Mouse (Mus musculus) hindbrain, embryonic 11.5 days (tissue): ENCODE data around the gene Fam57b. TPM values are rescaled to one million over a fixed set of nuclear protein-coding genes. Genes with fewer than 3 reads are reported as not detected.

Experiments used
- ATAC-seq: fragments of 200-750 bp; cut with Nextera tagmentation; 2 replicates; pipeline ENCODE4 v1.8.0; 2017; ENCODE audit warnings: mild to moderate bottlenecking, moderate TSS enrichment, moderate library complexity; ENCODE audit not compliant: low FRiP score
- DNase-seq: peaks from one replicate; pipeline ENCODE4 v3.0.0-alpha.2; 2015; ENCODE audit warnings: low spot score
- H3K27ac ChIP-seq: fragments of 300-500 bp; sonication (generic); 2 replicates; pipeline ENCODE4 v1.5.1; 2014; ENCODE audit warnings: mild to moderate bottlenecking, low read depth, low read length
- H3K27me3 ChIP-seq: fragments of 300-500 bp; sonication (generic); 2 replicates; pipeline ENCODE4 v1.6.1; 2014; ENCODE audit warnings: mild to moderate bottlenecking, low read length, moderate library complexity, mixed read lengths; ENCODE audit not compliant: control insufficient read depth, insufficient read depth
- H3K36me3 ChIP-seq: fragments of 300-500 bp; sonication (generic); 2 replicates; pipeline ENCODE4 v1.6.1; 2014; ENCODE audit warnings: mild to moderate bottlenecking, low read length, moderate library complexity, mixed read lengths; ENCODE audit not compliant: control insufficient read depth, insufficient read depth
- H3K4me1 ChIP-seq: fragments of 300-500 bp; sonication (generic); replicated peaks from 2 replicates; pipeline ENCODE4 v1.6.1; 2014; ENCODE audit warnings: low read length, mixed read lengths; ENCODE audit not compliant: control insufficient read depth, insufficient read depth
- H3K4me2 ChIP-seq: fragments of 300-500 bp; sonication (generic); replicated peaks from 2 replicates; pipeline ENCODE4 v1.6.1; 2014; ENCODE audit warnings: mild to moderate bottlenecking, low read depth, low read length
- H3K4me3 ChIP-seq: fragments of 300-500 bp; sonication (generic); 2 replicates; pipeline ENCODE4 v1.5.1; 2014; ENCODE audit warnings: low read depth, low read length
- H3K9ac ChIP-seq: fragments of 300-500 bp; sonication (generic); 2 replicates; pipeline ENCODE4 v1.6.1; 2014; ENCODE audit warnings: low read depth, low read length
- H3K9me3 ChIP-seq: fragments of 300-500 bp; sonication (generic); 2 replicates; pipeline ENCODE4 v1.6.1; 2016; ENCODE audit warnings: low read length; ENCODE audit not compliant: control insufficient read depth
- WGBS: fragments of 180-500 bp; shearing (Covaris S2); extraction: QIAGEN DNeasy Blood & Tissue Kit; methylation state at CpG from one replicate; pipeline ENCODE4 v1.1.7; 2014; 5-methylcytosine and 5-hydroxymethylcytosine counted together
- polyA plus RNA-seq: library from polyadenylated mRNA; unstranded; fragments of >200 nt; fragmentation: Nextera tagmentation; extraction: Ambion mirVana; gene quantifications from 2 replicates; pipeline ENCODE4 v1.2.1, GENCODE M21; 2014

Gene Fam57b
- polyA plus RNA-seq, result 14.6 and 16.3 TPM in 2 replicates

DNA sequence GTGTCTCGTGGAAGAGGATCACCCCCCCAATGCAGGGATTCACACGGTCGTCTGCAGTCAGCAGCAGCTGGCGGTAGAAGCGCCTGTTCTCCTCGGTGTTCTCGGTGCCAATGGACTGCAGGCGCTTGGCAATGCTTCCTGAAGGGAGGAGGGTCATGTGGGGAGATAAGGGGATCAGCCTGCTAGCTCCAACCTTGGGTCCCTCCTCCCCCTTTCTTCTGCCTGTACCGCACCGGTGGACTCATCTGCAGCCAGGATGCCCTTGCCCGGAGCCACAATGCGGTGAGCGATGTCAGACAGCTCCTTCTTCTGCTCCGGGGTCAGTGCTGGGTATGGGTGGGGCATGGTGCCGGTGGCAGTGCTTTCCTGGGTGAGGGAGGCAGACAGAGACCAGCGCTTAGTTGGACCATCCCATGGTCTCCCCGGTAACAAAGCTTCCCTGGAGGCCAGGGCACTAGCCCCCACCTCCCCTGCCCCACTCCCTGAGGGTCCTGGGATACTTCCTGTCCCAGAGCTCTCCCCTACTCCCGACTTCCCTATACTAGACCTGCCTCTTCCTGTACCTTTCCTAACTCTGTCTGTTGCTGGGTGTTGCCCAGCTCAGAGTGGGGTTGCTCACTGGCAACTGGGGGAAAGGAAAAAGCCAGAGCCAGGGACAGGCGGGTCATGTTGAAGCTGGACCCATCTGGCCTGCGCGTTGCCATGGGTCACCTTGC is at the start of gene Fam57b:
Fam57b (plus strand) TSS at position 258 of the 716 bp plus-strand sequence.
- DNase-seq (no peak), ATAC-seq (no peak)
- Histone ChIP-seq H3K36me3 (0 out of 2 replicates have a peak, but pooled peaks cover 3% of the 10 kb centered on the region), H3K4me1 (peaks cover 2% of the 10 kb centered on the region), H3K4me2 (peak within 1 kb of the TSS; percentile 89), H3K4me3 (peak within 1 kb of the TSS; percentile 75), H3K27me3 (no peaks in the 10 kb centered on the region), H3K9ac (peak within 1 kb of the TSS; percentile 88), H3K9me3 (no peaks in the 10 kb centered on the region), H3K27ac (peak within 1 kb of the TSS; percentile 88)
- 35% methylated on average over 21 of the region's 21 CpGs for WGBS

DNA sequence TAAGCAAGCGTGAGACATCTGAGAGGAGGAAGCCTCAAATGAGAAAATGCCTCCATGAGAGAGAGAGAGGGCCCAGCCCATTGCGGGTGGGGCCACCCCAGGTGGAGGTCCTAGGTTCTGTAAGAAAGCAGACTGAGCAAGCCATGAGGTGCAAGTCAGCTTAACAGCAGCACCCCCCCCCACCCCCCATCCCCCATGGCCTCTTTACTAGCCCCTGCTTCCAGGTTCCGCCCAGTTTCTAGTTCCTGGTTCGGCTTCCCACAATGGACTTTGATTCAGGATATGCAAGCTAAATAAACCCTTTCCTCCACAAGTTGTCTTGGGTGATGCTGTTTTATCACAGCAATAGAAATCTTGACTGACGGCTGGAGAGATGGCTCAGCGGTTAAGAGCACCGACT is 48.6 kb upstream of the Fam57b start:
- H3K4me1 ChIP-seq, result no peaks in the 10 kb centered on the region
- no peak overlapping the region for H3K27ac ChIP-seq
- 83% methylated on average over 7 of the region's 7 CpGs for WGBS
- ATAC-seq (no peak), DNase-seq (no peak)
- H3K9me3 ChIP-seq, result no peaks in the 10 kb centered on the region
- H3K9ac ChIP-seq, result no peak overlapping the region
- no peak overlapping the region for H3K4me2 ChIP-seq
- no peaks in the 10 kb centered on the region for H3K36me3 ChIP-seq
- H3K27me3 ChIP-seq, result no peaks in the 10 kb centered on the region
- H3K4me3 ChIP-seq, result no peak overlapping the region

DNA sequence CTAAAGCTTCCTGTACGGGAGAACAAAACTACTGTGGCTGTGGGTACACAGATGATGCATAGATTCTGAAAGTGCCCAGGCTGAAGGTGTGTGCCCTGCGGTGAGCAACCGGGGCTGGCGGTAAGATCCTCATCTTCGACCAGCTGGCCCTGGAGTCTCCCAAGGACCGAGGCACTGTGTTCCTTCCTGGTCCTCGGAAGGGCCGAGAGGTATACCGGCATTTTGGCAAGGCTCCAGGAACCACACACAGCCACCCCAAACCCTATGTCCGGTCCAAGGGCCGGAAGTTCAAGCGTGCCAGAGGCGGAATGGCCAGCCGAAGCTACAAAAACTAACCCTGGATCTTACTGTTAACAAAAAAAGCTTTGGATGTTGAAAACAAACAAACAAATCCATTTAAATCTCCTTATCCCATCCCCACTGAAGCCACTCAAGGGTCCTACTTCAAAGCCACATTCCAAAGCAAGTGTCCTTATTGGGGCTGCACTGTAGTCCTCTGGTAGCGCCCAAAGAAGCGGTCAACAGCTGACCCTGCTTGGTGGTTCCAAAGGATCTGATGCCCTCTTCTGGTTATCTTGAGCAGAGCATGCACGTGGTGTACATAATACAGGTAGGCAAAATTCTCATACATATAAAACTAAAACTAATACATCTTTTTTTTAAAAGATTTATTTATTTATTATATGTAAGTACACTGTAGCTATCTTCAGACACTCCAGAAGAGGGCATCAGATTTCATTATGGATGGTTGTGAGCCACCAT is 47.7 kb upstream of the Fam57b start:
- Histone ChIP-seq H3K4me2 (no peak overlapping the region), H3K27me3 (no peaks in the 10 kb centered on the region), H3K9ac (no peak overlapping the region), H3K9me3 (no peaks in the 10 kb centered on the region), H3K36me3 (no peaks in the 10 kb centered on the region), H3K4me3 (no peak overlapping the region), H3K27ac (no peak overlapping the region), H3K4me1 (no peaks in the 10 kb centered on the region)
- ATAC-seq (no peak), DNase-seq (no peak)
- 96% methylated on average over 17 of the region's 17 CpGs for WGBS

DNA sequence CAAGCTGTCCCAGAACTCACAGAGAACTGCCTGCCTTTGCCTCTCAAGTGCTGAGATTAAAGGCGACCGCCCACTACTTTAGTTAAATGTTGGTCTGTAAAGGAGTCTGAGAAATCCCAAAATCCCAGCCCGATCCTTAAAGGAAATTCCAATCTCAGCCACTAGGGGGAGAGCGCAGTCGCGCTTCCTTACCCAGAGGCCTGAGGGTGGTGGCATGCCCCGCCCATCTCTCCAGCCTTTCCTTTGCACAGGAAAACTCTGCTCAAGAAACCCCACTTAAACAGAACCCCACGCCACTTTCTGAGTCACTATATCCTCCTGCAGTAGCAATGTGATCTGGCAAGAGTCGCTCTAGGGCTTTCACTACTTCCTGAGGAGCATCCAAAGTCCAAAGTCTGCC is 42.6 kb upstream of the Fam57b start:
- Histone ChIP-seq H3K9me3 (no peaks in the 10 kb centered on the region), H3K4me3 (no peak overlapping the region), H3K36me3 (no peaks in the 10 kb centered on the region), H3K9ac (peak overlapping the region; percentile 17; the same call in 1 of the 2 replicates), H3K4me1 (no peaks in the 10 kb centered on the region; the same call in 1 of the 2 replicates), H3K4me2 (no peak overlapping the region), H3K27ac (no peak overlapping the region), H3K27me3 (no peaks in the 10 kb centered on the region)
- peak; percentile 94 for DNase-seq
- 3% methylated on average over 9 of the region's 9 CpGs for WGBS
- peak; percentile 47; the same call in 1 of the 2 replicates for ATAC-seq

DNA sequence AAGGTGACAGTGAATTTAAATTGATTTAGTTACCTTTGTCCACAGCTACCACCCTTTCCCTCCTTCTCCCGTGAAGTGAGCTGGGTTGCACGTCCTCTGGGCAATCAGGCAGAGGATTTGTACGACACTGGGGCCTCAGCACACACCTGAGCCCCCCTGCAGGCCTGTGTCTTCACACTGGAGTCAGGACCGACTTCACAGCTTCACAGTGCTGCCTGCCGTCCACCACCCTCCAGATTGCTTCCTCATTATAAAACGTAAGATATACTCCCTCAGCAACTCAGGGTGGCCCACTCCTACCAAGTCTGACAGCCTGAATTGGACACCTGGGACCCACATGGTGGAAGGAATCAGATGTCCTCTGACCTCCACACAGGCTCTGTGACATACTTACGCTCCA is 38.9 kb upstream of the Fam57b start:
- no peaks in the 10 kb centered on the region for H3K36me3 ChIP-seq
- no peak overlapping the region for H3K4me2 ChIP-seq
- H3K27ac ChIP-seq, result no peak overlapping the region
- H3K4me1 ChIP-seq, result peaks cover 10% of the 10 kb centered on the region
- DNase-seq (no peak), ATAC-seq (0 out of 2 replicates have a peak, but pooled peaks have one; percentile 5)
- 0 out of 2 replicates have a peak overlapping the region, but pooled peaks have one; percentile 4 for H3K9ac ChIP-seq
- no peaks in the 10 kb centered on the region for H3K9me3 ChIP-seq
- no peaks in the 10 kb centered on the region for H3K27me3 ChIP-seq
- no peak overlapping the region for H3K4me3 ChIP-seq
- 62% methylated on average over 7 of the region's 7 CpGs for WGBS

DNA sequence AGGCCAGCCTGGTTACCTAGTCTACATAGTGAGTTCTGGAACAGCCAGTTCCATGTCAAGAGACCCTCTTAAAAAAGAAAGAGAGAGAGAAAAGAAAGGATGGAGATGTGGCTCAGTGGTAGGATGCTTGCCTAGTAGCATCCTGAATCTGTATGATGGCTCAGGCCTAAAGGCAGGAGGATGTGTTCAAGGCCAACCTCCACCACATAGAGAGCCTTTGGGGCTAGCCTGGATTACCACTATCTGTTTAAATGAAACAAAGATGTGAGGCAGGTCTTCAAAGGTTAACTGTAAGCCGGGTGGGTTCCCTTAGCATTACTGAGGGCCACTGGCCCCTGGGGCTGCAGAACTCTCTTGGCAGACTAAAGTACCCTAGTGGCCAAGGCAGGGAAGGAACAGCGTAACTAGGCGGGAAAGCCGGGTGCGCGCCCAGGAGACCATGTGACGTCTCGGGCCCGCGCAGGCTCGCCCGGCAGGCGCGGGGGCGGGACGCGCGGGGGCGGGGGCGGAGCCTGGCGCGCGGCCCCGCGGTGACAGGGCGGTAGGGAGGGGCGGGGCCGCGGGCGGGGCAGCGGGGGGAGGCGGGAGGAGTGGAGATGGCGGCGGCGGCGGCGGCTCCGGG is 38.3 kb upstream of the Fam57b start, which contains the start of gene Mapk3:
Mapk3 (plus strand) TSS at position 552 of the 622 bp plus-strand sequence.
- Histone ChIP-seq H3K4me3 (peak within 1 kb of the TSS; percentile 70), H3K27ac (peak within 1 kb of the TSS; percentile 80), H3K9me3 (no peaks in the 10 kb centered on the region), H3K4me2 (peak within 1 kb of the TSS; percentile 92), H3K36me3 (no peaks in the 10 kb centered on the region), H3K9ac (peak within 1 kb of the TSS; percentile 89), H3K27me3 (no peaks in the 10 kb centered on the region), H3K4me1 (peaks cover 10% of the 10 kb centered on the region)
- ATAC-seq, result peak; percentile 73
- WGBS, result under 1% methylated on average over 26 of the region's 38 CpGs
- peak; percentile 92 for DNase-seq

DNA sequence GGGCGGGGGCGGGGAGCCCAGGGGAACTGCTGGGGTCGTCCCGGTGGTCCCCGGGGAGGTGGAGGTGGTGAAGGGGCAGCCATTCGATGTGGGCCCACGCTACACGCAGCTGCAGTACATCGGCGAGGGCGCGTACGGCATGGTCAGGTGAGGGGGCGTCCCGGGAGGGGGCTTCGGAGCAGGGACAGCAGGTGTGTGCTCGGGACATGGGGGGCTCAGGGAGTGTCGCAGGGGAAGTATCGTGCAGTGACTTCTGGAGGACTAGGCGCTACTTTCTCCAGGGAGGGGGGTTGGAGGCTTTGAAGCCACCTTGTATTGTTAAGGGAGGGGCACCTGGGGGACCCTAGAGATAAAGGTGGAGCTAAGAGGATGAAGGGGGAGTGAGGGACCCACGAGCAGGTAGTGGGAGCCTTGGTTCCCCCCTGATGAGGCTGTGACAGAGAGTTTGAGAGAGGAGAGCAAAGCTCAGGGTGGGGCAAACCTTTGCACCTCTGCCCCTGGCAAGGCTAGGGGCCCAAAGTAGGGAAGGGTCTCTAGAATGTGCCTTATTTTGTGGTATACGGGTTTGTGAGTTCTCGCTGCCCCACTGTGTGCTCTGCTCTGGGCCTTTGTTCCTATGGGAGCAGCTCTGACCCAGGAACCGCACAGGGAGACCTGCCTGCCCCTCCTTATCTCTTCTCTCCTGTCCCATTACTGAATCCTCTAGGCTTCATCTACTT is 37.6 kb upstream of the Fam57b start:
- peak overlapping the region; percentile 92 for H3K4me2 ChIP-seq
- H3K9me3 ChIP-seq, result no peaks in the 10 kb centered on the region
- H3K9ac ChIP-seq, result peak overlapping the region; percentile 89
- peak overlapping the region; percentile 70 for H3K4me3 ChIP-seq
- WGBS, result under 1% methylated on average over 24 of the region's 24 CpGs
- peak overlapping the region; percentile 80 for H3K27ac ChIP-seq
- H3K36me3 ChIP-seq, result no peaks in the 10 kb centered on the region
- no peaks in the 10 kb centered on the region for H3K27me3 ChIP-seq
- peak; percentile 72 for ATAC-seq
- H3K4me1 ChIP-seq, result peaks cover 10% of the 10 kb centered on the region
- DNase-seq, result peak; percentile 37

DNA sequence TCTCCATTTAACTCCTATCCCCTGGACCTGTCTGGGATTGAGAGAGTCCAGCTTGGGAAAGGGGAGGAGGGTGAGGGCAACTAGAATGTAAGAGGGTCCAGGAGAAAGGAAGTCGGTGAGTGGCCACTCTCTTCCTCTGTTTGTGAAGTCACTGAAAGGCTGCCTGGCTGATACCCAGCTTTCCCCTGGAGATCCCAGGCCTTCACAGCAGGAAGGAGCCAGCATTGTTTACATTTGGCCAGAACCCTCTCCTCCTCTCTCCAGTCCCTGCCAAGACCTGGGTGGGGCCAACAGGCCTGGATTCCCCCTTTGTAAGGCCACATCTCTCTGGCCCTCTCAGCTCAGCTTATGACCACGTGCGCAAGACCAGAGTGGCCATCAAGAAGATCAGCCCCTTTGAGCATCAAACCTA is 37.1 kb upstream of the Fam57b start:
- H3K9me3 ChIP-seq, result no peaks in the 10 kb centered on the region
- H3K4me2 ChIP-seq, result peak overlapping the region; percentile 92
- H3K36me3 ChIP-seq, result no peaks in the 10 kb centered on the region
- peak overlapping the region; percentile 70 for H3K4me3 ChIP-seq
- no peaks in the 10 kb centered on the region for H3K27me3 ChIP-seq
- 19% methylated on average over 3 of the region's 3 CpGs for WGBS
- H3K4me1 ChIP-seq, result peaks cover 10% of the 10 kb centered on the region
- ATAC-seq (peak; percentile 5; the same call in 1 of the 2 replicates), DNase-seq (peak; percentile 28)
- peak overlapping the region; percentile 80 for H3K27ac ChIP-seq
- H3K9ac ChIP-seq, result peak overlapping the region; percentile 89
